Mouse (Mus musculus) limb, embryonic 14.5 days (tissue): Measurements from ENCODE around the gene Clk4. TPM values are rescaled to one million over a fixed set of nuclear protein-coding genes. Genes with fewer than 3 reads are reported as not detected.

ENCODE experiments used
- ATAC-seq: fragments of 200-750 bp; cut with Nextera tagmentation; 2 replicates; pipeline ENCODE4 v1.8.0; 2017; ENCODE audit warnings: low read depth, moderate number of reproducible peaks, moderate TSS enrichment; ENCODE audit not compliant: low FRiP score
- DNase-seq: peaks from one replicate; pipeline ENCODE4 v3.0.0-alpha.2; 2015; ENCODE audit warnings: low spot score
- H3K27ac ChIP-seq: fragments of 300-500 bp; sonication (generic); replicated peaks from 2 replicates; pipeline ENCODE4 v1.5.1; 2014; ENCODE audit warnings: low read depth, mild to moderate bottlenecking, low read length, moderate library complexity, mixed read lengths
- H3K27me3 ChIP-seq: fragments of 300-500 bp; sonication (generic); 2 replicates; pipeline ENCODE4 v1.6.1; 2014; ENCODE audit warnings: low read length, mixed read lengths; ENCODE audit not compliant: control insufficient read depth, insufficient read depth
- H3K36me3 ChIP-seq: fragments of 300-500 bp; sonication (generic); 2 replicates; pipeline ENCODE4 v1.6.1; 2014; ENCODE audit warnings: mild to moderate bottlenecking, low read length, moderate library complexity, mixed read lengths; ENCODE audit not compliant: control insufficient read depth, insufficient read depth
- H3K4me1 ChIP-seq: fragments of 300-500 bp; sonication (generic); 2 replicates; pipeline ENCODE4 v1.6.1; 2014; ENCODE audit warnings: antibody characterized with exemption, low read length, mixed read lengths; ENCODE audit not compliant: control insufficient read depth, insufficient read depth
- H3K4me2 ChIP-seq: fragments of 300-500 bp; sonication (generic); replicated peaks from 2 replicates; pipeline ENCODE4 v1.6.1; 2014; ENCODE audit warnings: low read depth, mild to moderate bottlenecking, low read length, moderate library complexity; ENCODE audit not compliant: severe bottlenecking
- H3K4me3 ChIP-seq: fragments of 300-500 bp; sonication (generic); replicated peaks from 2 replicates; pipeline ENCODE4 v1.5.1; 2014; ENCODE audit warnings: low read length
- H3K9ac ChIP-seq: fragments of 300-500 bp; sonication (generic); 2 replicates; pipeline ENCODE4 v1.6.1; 2014; ENCODE audit warnings: mild to moderate bottlenecking, low read depth, low read length, moderate library complexity; ENCODE audit not compliant: severe bottlenecking
- H3K9me3 ChIP-seq: fragments of 300-500 bp; sonication (generic); 2 replicates; pipeline ENCODE4 v1.6.1; 2016; ENCODE audit warnings: low read length; ENCODE audit not compliant: control insufficient read depth
- POLR2A ChIP-seq: fragments of 200-500 bp; IDR thresholded peaks from 2 replicates; pipeline ENCODE4 v1.8.0; 2012; ENCODE audit warnings: inconsistent platforms, mild to moderate bottlenecking, moderate library complexity, borderline replicate concordance; ENCODE audit not compliant: insufficient read depth, insufficient read length; ENCODE audit errors: extremely low read depth
- WGBS: fragments of 180-500 bp; shearing (Covaris S2); extraction: QIAGEN DNeasy Blood & Tissue Kit; methylation state at CpG from one replicate; pipeline ENCODE4 v1.1.7; 2014; 5-methylcytosine and 5-hydroxymethylcytosine counted together
- polyA plus RNA-seq, 2 experiments: library from polyadenylated mRNA; depleted of rRNA in 1 of 2; stranded (reverse) in 1 of 2; unstranded in 1 of 2; fragments of >200 nt; fragmentation: Nextera tagmentation in 1 of 2; extraction: Ambion mirVana in 1 of 2; gene quantifications; 2 replicates each; pipeline versions ENCODE4 v1.2.1 to v1.2.3; 2012 to 2014

Gene Clk4
- polyA plus RNA-seq, 2 experiments = 118 to 184 TPM

DNA sequence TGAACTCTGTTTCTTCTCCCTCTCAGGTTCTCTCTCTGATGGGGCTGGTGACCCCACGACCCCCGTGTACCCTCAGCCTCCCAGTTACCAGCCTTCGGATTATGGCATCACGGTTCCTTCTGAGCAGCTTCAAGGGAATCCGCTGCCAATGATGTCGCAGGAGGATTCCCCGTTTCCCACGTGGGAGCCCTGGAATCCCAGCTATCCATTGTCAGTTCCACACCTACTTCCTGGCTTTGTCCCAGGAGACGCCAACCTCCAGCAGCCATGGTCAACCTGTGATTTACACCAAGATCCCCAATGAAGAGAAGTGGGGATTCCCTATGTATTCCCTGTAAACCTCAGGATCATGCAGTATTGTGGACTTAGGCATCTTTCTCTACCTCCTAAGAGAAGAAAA is 26.9 kb upstream of the Clk4 start:
- DNase-seq (no peak), ATAC-seq (no peak)
- WGBS = 83% methylated on average over 9 of the region's 9 CpGs
- Histone ChIP-seq H3K27ac (no peak overlapping the region), H3K4me2 (no peak overlapping the region), H3K9me3 (no peaks in the 10 kb centered on the region), H3K4me1 (no peaks in the 10 kb centered on the region), H3K4me3 (no peak overlapping the region), H3K27me3 (no peaks in the 10 kb centered on the region), H3K9ac (no peak overlapping the region), H3K36me3 (no peaks in the 10 kb centered on the region)
- TF ChIP-seq POLR2A = no peak

DNA sequence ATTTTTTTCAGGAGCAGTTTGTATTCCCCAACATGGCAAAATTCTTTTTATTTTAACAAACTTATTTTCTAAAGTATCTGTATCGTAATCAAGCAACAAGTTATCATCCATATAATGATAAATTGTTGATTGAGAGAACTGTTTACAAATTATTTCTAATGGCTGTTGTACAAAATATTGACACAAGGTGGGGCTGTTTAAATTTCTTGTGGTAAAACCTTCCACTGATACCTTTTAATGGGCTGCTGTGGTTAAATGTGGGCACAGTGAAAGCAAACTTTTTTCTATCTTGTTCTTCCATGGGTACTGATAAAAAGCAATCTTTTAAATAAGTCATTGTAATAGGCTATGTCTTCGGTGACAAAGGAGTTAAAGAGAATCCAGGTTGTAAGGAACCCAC is 18.6 kb upstream of the Clk4 start:
- Histone ChIP-seq H3K27me3 (no peaks in the 10 kb centered on the region), H3K9ac (no peak overlapping the region), H3K4me3 (no peak overlapping the region), H3K9me3 (no peaks in the 10 kb centered on the region; the same call in 1 of the 2 replicates), H3K4me2 (no peak overlapping the region), H3K4me1 (no peaks in the 10 kb centered on the region), H3K36me3 (no peaks in the 10 kb centered on the region), H3K27ac (no peak overlapping the region)
- no peak for TF ChIP-seq POLR2A
- 85% methylated on average over 2 of the region's 2 CpGs for WGBS
- no peak for DNase-seq
- no peak for ATAC-seq

- no peak for ATAC-seq
- Histone ChIP-seq H3K27me3 (no peaks in the 10 kb centered on the region), H3K27ac (no peak overlapping the region), H3K9me3 (no peaks in the 10 kb centered on the region), H3K9ac (no peak overlapping the region), H3K4me1 (no peaks in the 10 kb centered on the region), H3K4me2 (no peak overlapping the region), H3K4me3 (no peak overlapping the region), H3K36me3 (no peaks in the 10 kb centered on the region)
- TF ChIP-seq POLR2A = no peak
- DNase-seq = no peak
- WGBS = 90% methylated on average over 4 of the region's 4 CpGs
These were observed 4.5 kb upstream of the Clk4 start for GRCm38 (mm10) chr11:51257006-51257405.

GRCm38 (mm10) chr11:51262342-51263285 is 1.1 kb downstream of the Clk4 start, which contains the start of gene BC049762:
Gene BC049762 (minus strand): TSS chr11:51263046.
- ATAC-seq (peak; percentile 97), DNase-seq (peak; percentile 98)
- H3K9me3 ChIP-seq = no peaks in the 10 kb centered on the region
- peak within 1 kb of the TSS; percentile 93 for H3K27ac ChIP-seq
- peak within 1 kb of the TSS; percentile 90 for H3K4me3 ChIP-seq
- peak within 1 kb of the TSS; percentile 76 for H3K4me2 ChIP-seq
- peak within 1 kb of the TSS; percentile 96 for H3K9ac ChIP-seq
- TF ChIP-seq POLR2A = peak; percentile 75; the same call in 1 of the 2 replicates
- peaks cover 22% of the 10 kb centered on the region for H3K4me1 ChIP-seq
- 9% methylated on average over 56 of the region's 57 CpGs for WGBS
- H3K36me3 ChIP-seq = peaks cover 7% of the 10 kb centered on the region
- H3K27me3 ChIP-seq = no peaks in the 10 kb centered on the region

DNA sequence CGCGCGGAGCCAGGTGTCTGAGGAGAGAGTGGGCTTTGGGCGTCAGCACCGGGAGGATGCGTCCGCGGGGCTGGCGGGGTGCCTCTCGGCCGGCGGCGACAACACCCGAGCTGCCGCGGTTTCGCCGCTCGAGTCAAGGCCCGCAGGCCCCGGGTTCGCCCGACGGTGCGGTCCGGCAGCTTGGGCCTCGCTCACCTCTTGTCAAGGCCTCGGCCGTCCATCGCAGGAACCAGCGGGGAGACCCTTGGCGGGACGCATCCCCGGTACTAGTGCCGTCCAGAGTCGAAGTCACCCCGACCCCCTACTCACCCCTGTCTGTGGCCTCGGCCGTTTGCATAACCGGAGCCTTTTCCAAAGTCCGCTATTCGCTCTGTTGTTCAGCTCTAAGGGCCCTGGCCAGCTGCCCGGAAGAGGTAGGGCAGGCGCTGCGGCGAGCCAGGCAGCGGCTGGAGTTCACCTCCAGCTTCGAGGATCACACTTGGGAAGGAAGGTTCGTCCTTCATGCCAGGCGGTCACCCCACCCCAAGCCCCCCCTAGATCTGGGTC is 1.8 kb downstream of the Clk4 start:
- H3K4me3 ChIP-seq = peak overlapping the region; percentile 90
- no peak for TF ChIP-seq POLR2A
- peaks cover 8% of the 10 kb centered on the region for H3K36me3 ChIP-seq
- H3K9me3 ChIP-seq = no peaks in the 10 kb centered on the region
- under 1% methylated on average over 34 of the region's 50 CpGs for WGBS
- H3K27me3 ChIP-seq = no peaks in the 10 kb centered on the region
- peak; percentile 42 for DNase-seq
- peak overlapping the region; percentile 93 for H3K27ac ChIP-seq
- peak overlapping the region; percentile 96 for H3K9ac ChIP-seq
- peak; percentile 29 for ATAC-seq
- peaks cover 22% of the 10 kb centered on the region for H3K4me1 ChIP-seq
- peak overlapping the region; percentile 76 for H3K4me2 ChIP-seq
